Mouse (Mus musculus) kidney, embryonic 15.5 days (tissue): ENCODE data around the gene Dolpp1. TPM values are rescaled to one million over a fixed set of nuclear protein-coding genes. Genes with fewer than 3 reads are reported as not detected.

ENCODE experiments used
- ATAC-seq: fragments of 200-750 bp; cut with Nextera tagmentation; replicated peaks from 2 replicates; pipeline ENCODE4 v1.8.0; 2017; ENCODE audit warnings: moderate TSS enrichment; ENCODE audit not compliant: low FRiP score
- H3K27ac ChIP-seq: fragments of 300-500 bp; sonication (generic); 2 replicates; pipeline ENCODE4 v1.5.1; 2015; ENCODE audit warnings: mild to moderate bottlenecking, inconsistent platforms
- H3K27me3 ChIP-seq: fragments of 300-500 bp; sonication (generic); 2 replicates; pipeline ENCODE4 v1.6.1; 2015; ENCODE audit warnings: inconsistent platforms
- H3K36me3 ChIP-seq: fragments of 300-500 bp; sonication (generic); 2 replicates; pipeline ENCODE4 v1.6.1; 2015; ENCODE audit warnings: inconsistent platforms
- H3K4me1 ChIP-seq: fragments of 300-500 bp; sonication (generic); 2 replicates; pipeline ENCODE4 v1.6.1; 2015; ENCODE audit warnings: inconsistent platforms
- H3K4me2 ChIP-seq: fragments of 300-500 bp; sonication (generic); 2 replicates; pipeline ENCODE4 v1.6.1; 2015; ENCODE audit warnings: moderate library complexity, mild to moderate bottlenecking, inconsistent platforms
- H3K4me3 ChIP-seq: fragments of 300-500 bp; sonication (generic); replicated peaks from 2 replicates; pipeline ENCODE4 v1.5.1; 2015; ENCODE audit warnings: mild to moderate bottlenecking, inconsistent platforms
- H3K9ac ChIP-seq: fragments of 300-500 bp; sonication (generic); 2 replicates; pipeline ENCODE4 v1.6.1; 2015; ENCODE audit warnings: mild to moderate bottlenecking, inconsistent platforms
- H3K9me3 ChIP-seq: fragments of 300-500 bp; sonication (generic); replicated peaks from 2 replicates; pipeline ENCODE4 v1.6.1; 2016; ENCODE audit warnings: inconsistent platforms
- WGBS: fragments of 180-500 bp; shearing (Covaris S2); methylation state at CpG from one replicate; pipeline ENCODE4 v1.1.7; 2015; ENCODE audit warnings: mixed read lengths; 5-methylcytosine and 5-hydroxymethylcytosine counted together
- polyA plus RNA-seq: library from polyadenylated mRNA; unstranded; fragments of >200 nt; fragmentation: Nextera tagmentation; extraction: Ambion mirVana; gene quantifications from 2 replicates; pipeline ENCODE4 v1.2.1, GENCODE M21; 2015

Gene Dolpp1
- polyA plus RNA-seq, 1 experiment from 2014 or later: 37.7 TPM

DNA sequence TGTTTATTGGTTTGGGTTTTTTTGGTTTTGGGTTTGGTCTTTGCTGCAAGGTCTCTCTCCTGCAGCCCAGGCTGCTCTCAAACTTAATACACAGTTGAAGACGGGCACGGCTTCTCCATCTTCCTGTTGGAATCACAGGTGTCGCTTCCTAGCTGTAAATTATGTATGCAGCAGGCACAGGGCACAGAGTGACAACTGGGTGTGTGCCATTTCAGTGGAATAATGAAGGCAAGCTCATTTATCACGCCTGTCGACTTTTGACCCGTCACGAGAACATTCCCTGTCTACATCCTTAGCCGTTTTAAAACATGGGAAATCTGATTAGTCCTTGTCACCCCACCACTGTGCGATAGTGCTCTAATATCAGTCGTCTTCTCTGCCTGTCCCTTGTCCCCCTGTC is 31.4 kb upstream of the Dolpp1 start:
- H3K36me3 ChIP-seq: no peaks in the 10 kb centered on the region
- peaks cover 45% of the 10 kb centered on the region for H3K4me1 ChIP-seq
- H3K4me2 ChIP-seq: no peak overlapping the region
- no peaks in the 10 kb centered on the region for H3K27me3 ChIP-seq
- no peak overlapping the region for H3K27ac ChIP-seq
- ATAC-seq: no peak
- H3K4me3 ChIP-seq: no peak overlapping the region
- H3K9ac ChIP-seq: no peak overlapping the region
- 55% methylated on average over 10 of the region's 10 CpGs for WGBS
- no peaks in the 10 kb centered on the region for H3K9me3 ChIP-seq

- H3K27ac ChIP-seq: no peak overlapping the region
- peaks cover 10% of the 10 kb centered on the region for H3K36me3 ChIP-seq
- no peak overlapping the region for H3K9ac ChIP-seq
- H3K4me1 ChIP-seq: peaks cover 32% of the 10 kb centered on the region
- no peak overlapping the region for H3K4me3 ChIP-seq
- ATAC-seq: no peak
- no peaks in the 10 kb centered on the region for H3K27me3 ChIP-seq
- no peak overlapping the region for H3K4me2 ChIP-seq
- WGBS: 79% methylated on average over 5 of the region's 5 CpGs
- no peaks in the 10 kb centered on the region for H3K9me3 ChIP-seq
Measured at GRCm38 (mm10) chr2:30362865-30363264, 29.2 kb upstream of the Dolpp1 start.

GRCm38 (mm10) chr2:30363773-30364650 is 28.0 kb upstream of the Dolpp1 start, which contains the start of gene Miga2:
Miga2 (plus strand) TSS chr2:30364233.
- peak within 1 kb of the TSS; percentile 78 for H3K27ac ChIP-seq
- whole genome bisulfite sequencing: under 1% methylated on average over 54 of the region's 54 CpGs
- H3K4me2 ChIP-seq: peak within 1 kb of the TSS; percentile 82
- peak within 1 kb of the TSS; percentile 73 for H3K9ac ChIP-seq
- peak within 1 kb of the TSS; percentile 61 for H3K4me3 ChIP-seq
- peak; percentile 99 for ATAC-seq
- peaks cover 22% of the 10 kb centered on the region for H3K4me1 ChIP-seq
- no peaks in the 10 kb centered on the region for H3K27me3 ChIP-seq
- H3K9me3 ChIP-seq: no peaks in the 10 kb centered on the region
- peaks cover 21% of the 10 kb centered on the region for H3K36me3 ChIP-seq

DNA sequence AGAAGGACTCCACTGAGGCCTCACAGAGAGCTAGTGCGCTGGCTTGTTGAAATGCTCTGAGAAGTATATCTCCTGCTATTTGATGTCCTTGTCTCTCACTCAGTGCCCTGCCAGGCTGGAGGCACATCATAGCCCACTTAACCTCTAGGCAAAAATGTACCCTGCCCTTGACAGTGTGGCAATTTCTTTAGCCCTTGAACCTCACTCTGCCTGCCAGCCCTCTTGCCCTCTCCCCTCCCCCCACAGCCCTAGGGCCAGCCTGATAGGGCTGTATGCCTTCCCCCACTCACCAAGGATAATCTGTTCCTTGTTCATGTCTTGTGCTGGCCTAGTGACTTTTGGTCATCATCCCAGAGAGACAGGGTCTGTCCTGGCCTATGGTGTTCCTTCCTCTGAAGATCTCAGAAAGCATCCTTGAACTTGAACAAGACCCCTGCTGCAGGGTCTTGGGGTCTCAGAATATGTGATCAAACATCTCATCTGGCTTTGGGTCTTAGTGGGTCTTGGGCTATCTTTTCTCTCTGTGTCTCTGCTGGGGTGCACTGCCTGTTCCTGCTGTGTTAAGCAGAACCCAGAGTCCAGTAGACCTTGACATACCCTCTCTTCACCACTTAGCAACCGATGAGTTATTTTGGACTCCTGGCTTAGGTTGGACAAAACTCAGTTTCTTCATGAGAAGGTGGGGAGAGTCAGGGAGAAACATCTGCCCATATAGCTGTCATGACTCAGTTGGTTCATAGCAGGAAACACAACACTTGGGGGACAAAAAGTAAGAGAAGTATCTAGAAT is 26.6 kb upstream of the Dolpp1 start:
- Histone ChIP-seq H3K4me3 (peak overlapping the region; percentile 61), H3K4me1 (peaks cover 19% of the 10 kb centered on the region), H3K27me3 (no peaks in the 10 kb centered on the region), H3K4me2 (peak overlapping the region; percentile 82), H3K9ac (peak overlapping the region; percentile 73), H3K9me3 (no peaks in the 10 kb centered on the region), H3K36me3 (peaks cover 36% of the 10 kb centered on the region), H3K27ac (no peak overlapping the region)
- 87% methylated on average over 2 of the region's 2 CpGs for whole genome bisulfite sequencing
- no peak for ATAC-seq

DNA sequence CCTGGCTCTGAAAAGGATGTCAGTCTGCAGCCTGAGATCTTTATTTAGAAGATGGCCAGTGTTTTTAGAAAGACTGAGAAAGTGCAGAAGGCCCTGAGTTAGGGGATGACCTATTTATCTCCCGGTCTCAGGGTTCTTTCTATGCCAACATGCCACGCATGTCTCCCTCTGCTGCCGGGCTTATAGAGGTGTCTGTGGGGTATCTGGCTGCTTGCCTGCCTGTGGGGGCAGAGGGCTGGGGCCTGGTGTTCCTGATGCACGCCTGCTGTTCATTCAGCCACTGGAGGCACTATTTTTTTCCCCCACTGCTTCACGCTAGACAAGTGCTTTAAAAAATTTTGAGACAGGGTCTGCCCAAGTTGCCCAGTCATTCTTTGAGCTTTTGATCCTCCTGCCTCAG is 25.9 kb upstream of the Dolpp1 start:
- H3K4me1 ChIP-seq: peaks cover 19% of the 10 kb centered on the region
- no peaks in the 10 kb centered on the region for H3K9me3 ChIP-seq
- no peak overlapping the region for H3K4me2 ChIP-seq
- H3K9ac ChIP-seq: 0 out of 2 replicates have a peak overlapping the region, but pooled peaks have one; percentile 73
- 71% methylated on average over 5 of the region's 5 CpGs for WGBS
- H3K36me3 ChIP-seq: peaks cover 43% of the 10 kb centered on the region
- ATAC-seq: no peak
- H3K27ac ChIP-seq: no peak overlapping the region
- H3K4me3 ChIP-seq: no peak overlapping the region
- no peaks in the 10 kb centered on the region for H3K27me3 ChIP-seq

DNA sequence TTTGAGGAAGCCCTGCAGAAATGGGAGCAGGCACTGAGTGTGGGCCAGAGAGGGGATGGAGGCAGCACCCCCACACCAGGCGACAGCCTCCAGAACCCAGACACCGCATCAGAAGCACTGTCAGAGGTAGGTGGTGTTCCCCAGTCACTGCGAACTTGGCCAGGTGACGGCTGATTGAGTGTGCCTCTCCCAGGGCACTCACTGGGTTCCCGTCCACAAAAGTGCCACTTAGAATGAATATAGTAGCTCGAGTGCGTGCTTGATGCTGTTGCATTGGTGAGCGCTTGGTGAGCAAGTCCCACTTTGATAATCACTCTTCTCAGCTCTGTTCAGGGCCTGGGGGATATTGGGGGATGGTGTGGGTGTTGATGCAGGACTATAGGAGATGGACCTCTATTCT is 20.5 kb upstream of the Dolpp1 start:
- Histone ChIP-seq H3K27me3 (no peaks in the 10 kb centered on the region), H3K9ac (no peak overlapping the region), H3K9me3 (no peaks in the 10 kb centered on the region), H3K36me3 (peaks cover 93% of the 10 kb centered on the region), H3K27ac (no peak overlapping the region), H3K4me1 (no peaks in the 10 kb centered on the region), H3K4me2 (no peak overlapping the region), H3K4me3 (no peak overlapping the region)
- no peak for ATAC-seq
- WGBS: 96% methylated on average over 8 of the region's 8 CpGs

DNA sequence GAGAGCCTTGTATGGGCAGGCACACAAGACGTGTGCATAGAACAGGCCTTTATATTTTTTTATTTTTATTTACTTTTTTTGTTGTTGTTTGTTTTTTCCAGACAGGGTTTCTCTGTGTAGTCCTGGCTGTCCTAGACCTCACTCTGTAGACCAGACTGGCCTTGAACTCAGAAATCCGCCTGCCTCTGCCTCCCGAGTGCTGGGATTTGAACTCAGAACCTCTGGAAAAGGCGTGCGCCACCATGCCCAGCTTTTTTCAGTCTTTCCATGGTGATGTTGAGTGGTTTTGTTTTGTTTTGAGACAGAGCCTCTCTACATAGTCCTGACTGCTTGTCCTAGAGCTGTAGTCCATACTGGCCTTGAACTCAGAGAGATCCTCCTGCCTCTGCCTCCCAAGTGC is 19.3 kb upstream of the Dolpp1 start:
- no peak overlapping the region for H3K4me3 ChIP-seq
- H3K4me2 ChIP-seq: no peak overlapping the region
- no peaks in the 10 kb centered on the region for H3K27me3 ChIP-seq
- H3K4me1 ChIP-seq: no peaks in the 10 kb centered on the region
- no peak overlapping the region for H3K9ac ChIP-seq
- ATAC-seq: no peak
- H3K9me3 ChIP-seq: no peaks in the 10 kb centered on the region
- WGBS: 90% methylated on average over 5 of the region's 5 CpGs
- no peak overlapping the region for H3K27ac ChIP-seq
- peaks cover 96% of the 10 kb centered on the region for H3K36me3 ChIP-seq

DNA sequence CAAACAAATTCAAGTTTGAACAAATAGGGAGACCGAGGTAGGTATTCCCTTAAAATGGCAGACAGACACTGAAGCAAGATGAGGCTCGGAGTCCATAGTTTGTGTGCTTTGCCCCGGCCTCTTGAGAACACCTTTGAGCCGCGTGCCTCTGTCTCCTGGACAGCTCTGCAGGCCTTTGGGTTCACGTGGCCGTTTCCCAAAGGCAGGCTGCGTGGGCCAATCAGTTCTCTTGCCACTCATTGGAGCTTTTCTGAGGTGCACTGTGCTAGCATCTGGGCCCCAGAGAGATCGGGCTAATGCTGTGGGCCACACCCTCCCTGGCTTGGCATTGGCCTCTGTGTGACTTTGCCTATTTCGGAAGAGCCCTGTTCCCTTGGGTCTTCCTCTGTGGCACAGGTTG is 16.2 kb upstream of the Dolpp1 start:
- Histone ChIP-seq H3K36me3 (peaks cover 94% of the 10 kb centered on the region), H3K4me3 (no peak overlapping the region), H3K9me3 (no peaks in the 10 kb centered on the region), H3K4me1 (no peaks in the 10 kb centered on the region), H3K27me3 (no peaks in the 10 kb centered on the region), H3K27ac (no peak overlapping the region), H3K9ac (no peak overlapping the region), H3K4me2 (no peak overlapping the region)
- no peak for ATAC-seq
- WGBS: 94% methylated on average over 10 of the region's 10 CpGs

- no peak for ATAC-seq
- Histone ChIP-seq H3K36me3 (peaks cover 94% of the 10 kb centered on the region), H3K9me3 (no peaks in the 10 kb centered on the region), H3K4me3 (no peak overlapping the region), H3K4me1 (no peaks in the 10 kb centered on the region), H3K9ac (no peak overlapping the region), H3K4me2 (no peak overlapping the region), H3K27ac (no peak overlapping the region), H3K27me3 (no peaks in the 10 kb centered on the region)
- 87% methylated on average over 5 of the region's 5 CpGs for WGBS
Measured at GRCm38 (mm10) chr2:30377721-30378120, 14.3 kb upstream of the Dolpp1 start.

- Histone ChIP-seq H3K9ac (no peak overlapping the region), H3K9me3 (no peaks in the 10 kb centered on the region), H3K27ac (no peak overlapping the region), H3K36me3 (peaks cover 95% of the 10 kb centered on the region), H3K4me2 (no peak overlapping the region), H3K4me1 (no peaks in the 10 kb centered on the region), H3K27me3 (no peaks in the 10 kb centered on the region), H3K4me3 (no peak overlapping the region)
- 81% methylated on average over 7 of the region's 7 CpGs for WGBS
- ATAC-seq: no peak
Measured at GRCm38 (mm10) chr2:30379307-30379706, 12.7 kb upstream of the Dolpp1 start.

- ATAC-seq: no peak
- peaks cover 98% of the 10 kb centered on the region for H3K36me3 ChIP-seq
- 88% methylated on average over 10 of the region's 10 CpGs for WGBS
Measured at GRCm38 (mm10) chr2:30380564-30381376, 11.3 kb upstream of the Dolpp1 start.

GRCm38 (mm10) chr2:30381377-30381725 is 10.7 kb upstream of the Dolpp1 start:
- ATAC-seq: no peak
- H3K27ac ChIP-seq: no peak overlapping the region
- 82% methylated on average over 4 of the region's 4 CpGs for WGBS
- no peaks in the 10 kb centered on the region for H3K9me3 ChIP-seq
- H3K4me1 ChIP-seq: no peaks in the 10 kb centered on the region
- H3K27me3 ChIP-seq: no peaks in the 10 kb centered on the region
- H3K4me3 ChIP-seq: no peak overlapping the region
- H3K9ac ChIP-seq: no peak overlapping the region
- H3K36me3 ChIP-seq: peaks cover 94% of the 10 kb centered on the region
- H3K4me2 ChIP-seq: no peak overlapping the region

More at GRCm38 (mm10) chr2:30380564-30381376, 11.3 kb upstream of the Dolpp1 start:
- no peak overlapping the region for H3K4me2 ChIP-seq
- H3K27ac ChIP-seq: no peak overlapping the region
- no peaks in the 10 kb centered on the region for H3K27me3 ChIP-seq
- H3K4me1 ChIP-seq: no peaks in the 10 kb centered on the region
- no peak overlapping the region for H3K9ac ChIP-seq
- no peak overlapping the region for H3K4me3 ChIP-seq
- H3K9me3 ChIP-seq: no peaks in the 10 kb centered on the region
